Mouse (Mus musculus) ES-Bruce4 (cell line): ENCODE data around the gene Siae.

Source experiments
- CTCF ChIP-seq: IDR thresholded peaks from one replicate; pipeline ENCODE4 v1.8.1; 2011; ENCODE audit warnings: low read depth, low read length
- EP300 ChIP-seq: IDR thresholded peaks from 2 replicates; pipeline ENCODE4 v1.6.1; 2011; ENCODE audit warnings: low read depth, low read length; ENCODE audit not compliant: insufficient read depth
- POLR2A ChIP-seq: IDR thresholded peaks from one replicate; pipeline ENCODE4 v1.8.1; 2011; ENCODE audit warnings: low read length; ENCODE audit not compliant: insufficient read depth

DNA sequence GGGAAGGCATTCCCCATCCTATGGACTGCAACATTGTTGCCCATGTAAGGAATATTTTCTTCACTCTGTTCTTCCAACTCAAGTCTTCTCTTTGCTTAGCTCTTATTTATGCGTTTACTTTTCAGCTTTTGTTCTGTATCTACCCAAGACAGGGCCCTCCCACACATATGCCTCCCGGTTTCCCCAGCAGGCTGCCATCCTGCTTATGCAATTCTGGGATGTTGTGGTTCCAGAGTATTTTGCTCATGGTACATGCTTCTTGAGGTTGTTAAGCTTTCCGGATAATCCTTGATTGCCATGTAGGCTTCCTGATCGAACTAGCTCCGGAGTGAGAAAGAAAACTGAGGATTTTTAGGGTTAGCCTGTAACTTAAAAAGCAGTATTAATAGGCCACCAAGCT, 59.7 kb downstream of the Siae start:
- TF ChIP-seq POLR2A, result no peak
- no peak for TF ChIP-seq CTCF
- no peak for TF ChIP-seq EP300
